Mouse (Mus musculus) cortical plate, adult 2 months (tissue): ENCODE measurements at regions not wholly inside any gene's neighbourhood (a gene's known extent, or its start where the extent isn't known, plus 50 kb on each side); places are given as distances from the start of the nearest gene placed in this dataset.

Experiments
- CTCF ChIP-seq: fragments of 200-500 bp; IDR thresholded peaks from 2 replicates; pipeline ENCODE4 v1.5.1; 2011; ENCODE audit warnings: mild to moderate bottlenecking, control low read depth, low read length; ENCODE audit not compliant: insufficient read depth; ENCODE audit errors: extremely low read depth
- POLR2A ChIP-seq: fragments of 200-500 bp; IDR thresholded peaks from 2 replicates; pipeline ENCODE4 v1.6.1; 2011; ENCODE audit warnings: mild to moderate bottlenecking, low read length, control low read depth; ENCODE audit not compliant: insufficient read depth; ENCODE audit errors: extremely low read depth

DNA sequence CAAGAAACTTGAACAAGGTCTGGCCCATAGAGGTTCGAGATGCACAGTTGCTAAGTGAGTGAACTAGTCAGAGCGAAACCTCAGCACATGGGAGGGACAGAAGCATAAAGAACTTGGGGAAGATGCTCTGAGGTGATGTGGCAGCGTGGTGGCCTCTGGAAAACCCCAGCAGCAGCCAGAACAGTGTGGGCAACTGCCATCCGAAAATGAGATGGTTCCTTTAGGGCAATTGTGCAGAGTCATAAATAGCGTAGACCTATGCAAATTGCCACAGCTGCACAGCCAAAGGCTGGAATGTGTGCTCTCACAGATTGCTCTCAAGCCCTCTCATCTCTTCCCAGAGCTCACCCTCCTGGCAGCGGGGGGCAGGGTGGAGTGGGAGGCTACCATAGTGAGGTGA lies 144.7 kb upstream of the Nfe2l3 start:
- TF ChIP-seq CTCF (no peak), POLR2A (no peak)
